Mouse (Mus musculus) limb, embryonic 12.5 days (tissue): Measurements from ENCODE around the gene Bmpr1a. TPM values are rescaled to one million over a fixed set of nuclear protein-coding genes. Genes with fewer than 3 reads are reported as not detected.
A peak's percentile ranks its signal among the peaks of the same experiment; 100 is the strongest.
"Not testable (repeated sequence)": the region's sequence is repeated elsewhere in the genome, so short reads cannot be mapped to it uniquely, and the experiment has no call there.

Source experiments
- ATAC-seq: fragments of 200-750 bp; cut with Nextera tagmentation; 2 replicates; pipeline ENCODE4 v1.8.0; 2017; ENCODE audit warnings: low read depth, moderate TSS enrichment; ENCODE audit not compliant: insufficient number of reproducible peaks, insufficient read depth, low FRiP score, low TSS enrichment
- H3K27ac ChIP-seq: fragments of 300-500 bp; sonication (generic); 2 replicates; pipeline ENCODE4 v1.5.1; 2016; ENCODE audit warnings: mild to moderate bottlenecking, moderate library complexity
- H3K27me3 ChIP-seq: fragments of 300-500 bp; sonication (generic); 2 replicates; pipeline ENCODE4 v1.6.1; 2016; ENCODE audit warnings: mild to moderate bottlenecking, moderate library complexity
- H3K36me3 ChIP-seq: fragments of 300-500 bp; sonication (generic); 2 replicates; pipeline ENCODE4 v1.6.1; 2016; ENCODE audit warnings: mild to moderate bottlenecking, moderate library complexity
- H3K4me1 ChIP-seq: fragments of 300-500 bp; sonication (generic); replicated peaks from 2 replicates; pipeline ENCODE4 v1.6.1; 2016
- H3K4me2 ChIP-seq: fragments of 300-500 bp; sonication (generic); 2 replicates; pipeline ENCODE4 v1.6.1; 2016; ENCODE audit warnings: mild to moderate bottlenecking, moderate library complexity
- H3K4me3 ChIP-seq: fragments of 300-500 bp; sonication (generic); replicated peaks from 2 replicates; pipeline ENCODE4 v1.5.1; 2016; ENCODE audit warnings: mild to moderate bottlenecking
- H3K9ac ChIP-seq: fragments of 300-500 bp; sonication (generic); replicated peaks from 2 replicates; pipeline ENCODE4 v1.6.1; 2016; ENCODE audit warnings: mild to moderate bottlenecking, moderate library complexity
- H3K9me3 ChIP-seq: fragments of 300-500 bp; sonication (generic); 2 replicates; pipeline ENCODE4 v1.6.1; 2016; ENCODE audit warnings: mild to moderate bottlenecking, moderate library complexity
- WGBS: fragments of 180-500 bp; shearing (Covaris S2); methylation state at CpG from one replicate; pipeline ENCODE4 v1.1.7; 2016; 5-methylcytosine and 5-hydroxymethylcytosine counted together
- polyA plus RNA-seq: library from polyadenylated mRNA; unstranded; fragments of >200 nt; fragmentation: Nextera tagmentation; extraction: Ambion mirVana; gene quantifications from 2 replicates; pipeline ENCODE4 v1.2.1, GENCODE M21; 2016

The Bmpr1a gene
- polyA plus RNA-seq, 1 experiment from 2014 or later: 67.4 TPM

GRCm38 (mm10) chr14:34365147-34365507 is 138.0 kb downstream of the Bmpr1a start:
- no peak overlapping the region for H3K4me2 ChIP-seq
- no peak overlapping the region for H3K27ac ChIP-seq
- H3K36me3 ChIP-seq: no peaks in the 10 kb centered on the region
- ATAC-seq: no peak
- H3K9ac ChIP-seq: no peak overlapping the region
- H3K9me3 ChIP-seq: no peaks in the 10 kb centered on the region
- no peak overlapping the region for H3K4me3 ChIP-seq
- peaks cover 10% of the 10 kb centered on the region for H3K4me1 ChIP-seq
- peaks cover 24% of the 10 kb centered on the region for H3K27me3 ChIP-seq
- 93% methylated on average over 2 of the region's 2 CpGs for WGBS

DNA sequence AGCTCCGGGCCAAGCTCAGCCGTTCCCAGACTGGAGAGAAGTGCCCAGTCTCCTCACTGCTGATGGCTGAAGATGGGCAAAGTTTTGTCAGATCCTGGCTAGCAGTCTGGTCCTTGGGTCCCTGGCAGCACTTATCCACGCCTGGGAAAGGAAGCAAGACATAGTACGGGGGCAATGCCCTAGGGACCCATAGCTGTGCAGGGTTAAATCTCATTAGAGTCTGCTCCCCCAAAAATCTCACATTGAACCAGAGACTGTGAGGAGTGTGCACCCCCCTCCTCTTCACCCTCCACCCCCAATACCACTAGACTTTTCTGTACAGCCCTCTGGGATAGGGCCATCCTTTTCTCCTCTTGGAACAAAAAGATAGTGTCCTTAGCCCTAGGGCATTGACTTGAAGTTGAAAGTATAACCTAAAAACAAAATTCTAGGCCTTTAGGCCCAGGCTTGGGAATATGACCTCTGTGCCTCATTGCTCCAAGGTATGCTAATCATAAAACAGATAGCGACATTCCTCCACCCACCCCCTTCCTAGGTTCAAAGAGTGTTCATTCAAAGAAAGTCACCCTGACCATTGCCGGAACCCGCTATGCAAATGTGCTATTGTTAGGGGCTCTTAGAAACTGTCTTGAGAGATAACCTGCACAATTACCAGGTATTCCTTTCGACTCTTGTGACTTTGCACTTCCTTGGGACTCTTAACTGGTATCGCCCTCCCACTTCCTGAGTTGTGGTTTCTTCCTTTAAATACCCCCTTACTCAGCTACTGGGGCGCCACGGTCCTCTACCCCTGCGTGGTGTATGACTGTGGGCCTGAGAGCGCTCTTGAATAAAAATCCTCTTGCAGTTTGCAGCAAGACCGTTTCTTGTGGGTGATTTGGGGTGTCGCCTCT is 138.6 kb downstream of the Bmpr1a start:
- not testable (repeated sequence) for H3K9me3 ChIP-seq, ATAC-seq, H3K36me3 ChIP-seq, H3K4me1 ChIP-seq, H3K9ac ChIP-seq, H3K27ac ChIP-seq
- H3K4me3 ChIP-seq: peak overlapping the region; percentile 42
- WGBS: 80% methylated on average over 15 of the region's 15 CpGs
- peaks cover 24% of the 10 kb centered on the region for H3K27me3 ChIP-seq
- peak overlapping the region; percentile 80 for H3K4me2 ChIP-seq

DNA sequence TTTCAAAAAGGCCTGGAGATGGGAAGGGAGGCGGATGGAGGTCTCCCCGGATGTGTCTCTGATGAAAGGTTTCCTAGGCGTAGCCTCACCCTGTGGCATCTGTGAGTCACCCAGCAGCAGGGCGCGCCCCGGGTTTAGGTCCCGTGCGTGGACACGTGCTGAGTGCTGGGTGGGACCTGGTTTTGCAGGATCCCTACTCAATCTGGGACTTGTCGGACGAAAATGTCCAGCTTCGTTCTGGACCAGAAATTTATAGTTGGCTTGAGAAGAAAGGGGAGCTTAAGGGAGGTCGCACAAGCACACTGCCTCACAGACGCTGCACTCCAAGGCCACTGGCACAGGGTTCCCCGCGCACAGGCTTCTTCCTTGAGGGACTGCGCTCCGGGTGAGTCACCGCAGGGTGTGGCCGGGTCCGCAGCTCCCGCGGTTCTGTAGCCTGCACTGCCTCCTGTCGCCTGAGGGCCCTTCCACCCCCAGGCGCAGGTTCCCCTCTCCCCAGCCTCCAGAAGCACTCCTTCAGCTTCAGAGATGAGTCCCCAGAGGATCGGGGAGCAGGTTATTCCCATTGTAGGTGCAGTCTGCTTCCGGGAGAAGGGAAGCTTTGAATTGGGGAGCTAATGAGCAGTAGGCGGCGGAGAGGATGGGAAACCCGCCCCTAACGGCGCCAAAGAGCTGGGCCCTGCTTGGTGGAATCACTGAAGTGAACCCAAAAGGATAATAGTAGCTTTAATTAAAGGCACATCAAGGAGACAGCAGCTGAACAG is 139.5 kb downstream of the Bmpr1a start:
- H3K27ac ChIP-seq: no peak overlapping the region
- peak; percentile 40; the same call in 1 of the 2 replicates for ATAC-seq

GRCm38 (mm10) chr14:34362726-34363445 is 140.3 kb downstream of the Bmpr1a start:
- Histone ChIP-seq H3K9me3 (no peaks in the 10 kb centered on the region), H3K27me3 (peaks cover 24% of the 10 kb centered on the region), H3K27ac (no peak overlapping the region), H3K4me1 (peaks cover 10% of the 10 kb centered on the region), H3K36me3 (no peaks in the 10 kb centered on the region), H3K9ac (peak overlapping the region; percentile 57; the same call in 1 of the 2 replicates), H3K4me2 (peak overlapping the region; percentile 80), H3K4me3 (peak overlapping the region; percentile 42)
- WGBS: 29% methylated on average over 18 of the region's 18 CpGs
- ATAC-seq: no peak

More for the DNA sequence above, 139.5 kb downstream of the Bmpr1a start:
- no peaks in the 10 kb centered on the region for H3K9me3 ChIP-seq
- peak overlapping the region; percentile 42 for H3K4me3 ChIP-seq
- no peaks in the 10 kb centered on the region for H3K36me3 ChIP-seq
- H3K27me3 ChIP-seq: peaks cover 24% of the 10 kb centered on the region
- peaks cover 10% of the 10 kb centered on the region for H3K4me1 ChIP-seq
- peak overlapping the region; percentile 80 for H3K4me2 ChIP-seq
- whole genome bisulfite sequencing: 3% methylated on average over 32 of the region's 32 CpGs
- H3K9ac ChIP-seq: peak overlapping the region; percentile 57

DNA sequence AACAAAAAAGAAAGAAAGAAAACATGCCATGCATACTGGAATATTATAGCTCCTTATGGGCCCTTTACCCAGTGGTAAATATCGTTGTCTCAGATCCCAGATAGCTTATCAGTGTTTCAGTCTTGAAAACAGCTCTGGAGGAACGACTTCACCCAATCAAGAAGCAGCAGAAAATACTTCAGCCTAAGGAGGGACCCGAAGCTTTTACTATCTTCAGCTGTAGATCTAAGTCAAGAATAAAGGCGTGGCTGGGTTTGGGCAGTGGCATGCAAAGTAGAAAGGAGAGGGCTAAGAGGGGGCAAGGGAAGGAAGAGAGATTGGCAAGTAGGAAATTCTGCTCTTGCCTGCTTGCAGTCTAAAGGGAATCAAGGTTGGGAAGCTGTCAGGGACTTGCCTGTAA is 141.0 kb downstream of the Bmpr1a start:
- no peak for ATAC-seq
- no peak overlapping the region for H3K4me3 ChIP-seq
- 66% methylated on average over 4 of the region's 4 CpGs for WGBS
- peaks cover 10% of the 10 kb centered on the region for H3K4me1 ChIP-seq
- H3K4me2 ChIP-seq: no peak overlapping the region
- no peak overlapping the region for H3K9ac ChIP-seq
- H3K27ac ChIP-seq: no peak overlapping the region
- H3K9me3 ChIP-seq: no peaks in the 10 kb centered on the region
- H3K36me3 ChIP-seq: no peaks in the 10 kb centered on the region
- H3K27me3 ChIP-seq: peaks cover 24% of the 10 kb centered on the region

Other genes with a start within 250 kb of the Bmpr1a start
- gene Shld2, start 192.8 kb downstream of the Bmpr1a start, polyA plus RNA-seq: 14.9 and 15.8 TPM in 2 replicates
- gene Glud1, start 192.6 kb downstream of the Bmpr1a start, polyA plus RNA-seq: 86.5 and 93.6 TPM in 2 replicates
- gene Fam25c, start 147.9 kb downstream of the Bmpr1a start, polyA plus RNA-seq: 0.84 TPM in 1 of 2 replicates, not detected in the other
- gene Sncg, start 128.6 kb downstream of the Bmpr1a start, polyA plus RNA-seq: 3.5 and 7.5 TPM in 2 replicates
- 6.7 and 6.8 TPM in 2 replicates for gene Mmrn2, start 127.9 kb downstream of the Bmpr1a start, polyA plus RNA-seq
- not detected in 2 replicates for gene 9230112D13Rik, start 19.5 kb upstream of the Bmpr1a start, polyA plus RNA-seq
- gene Ldb3, start 85.3 kb upstream of the Bmpr1a start, polyA plus RNA-seq: 1.9 and 3.3 TPM in 2 replicates
- 0.10 TPM in 1 of 2 replicates, not detected in the other for gene Opn4, start 96.8 kb upstream of the Bmpr1a start, polyA plus RNA-seq
- 35.1 and 37.2 TPM in 2 replicates for gene Wapl, start 170.6 kb upstream of the Bmpr1a start, polyA plus RNA-seq